Mouse (Mus musculus): ENCODE results near the gene Lrp10.

Gene Lrp10

DNA sequence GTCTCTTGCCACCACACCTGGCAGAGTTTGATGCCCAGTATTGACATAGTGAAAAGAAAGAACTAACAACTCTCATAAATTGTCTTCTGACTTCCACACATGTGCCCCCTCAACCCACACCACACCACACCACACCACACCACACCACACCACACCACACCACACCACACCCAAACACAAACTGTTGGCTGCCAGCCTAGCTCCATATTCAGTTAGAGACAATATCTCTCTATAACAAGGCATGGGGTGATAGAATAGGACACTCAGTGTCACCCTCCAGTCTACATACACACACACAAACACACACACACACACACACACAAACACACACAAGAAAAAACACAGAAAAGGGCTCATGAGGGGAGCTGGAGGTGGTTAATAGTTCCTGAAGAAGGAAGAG, 24.4 kb downstream of the Lrp10 start:
- Histone ChIP-seq H3K4me3 (replicated peaks; ENCODE audit: low read length) (no peak overlapping the region), H3K27me3 (ENCODE audit: insufficient read depth, low read length) (peaks cover 15% of the 10 kb centered on the region), H3K9me3 (ENCODE audit: low read length) (0 out of 2 replicates have a peak, but pooled peaks cover 4% of the 10 kb centered on the region), H3K4me1 (replicated peaks; ENCODE audit: low read depth, low read length) (no peaks in the 10 kb centered on the region; the same call in 1 of the 2 replicates), H3K36me3 (ENCODE audit: insufficient read depth, low read length) (no peaks in the 10 kb centered on the region)
- TF ChIP-seq POU5F1 (IDR thresholded peaks at IDR 0.05; ENCODE audit: borderline replicate concordance, low read length) (no peak), NANOG (IDR thresholded peaks at IDR 0.05; ENCODE audit: borderline replicate concordance, low read length) (no peak), CTCF (conservative IDR thresholded peaks at IDR 0.05; ENCODE audit: low read length) (no peak)

DNA sequence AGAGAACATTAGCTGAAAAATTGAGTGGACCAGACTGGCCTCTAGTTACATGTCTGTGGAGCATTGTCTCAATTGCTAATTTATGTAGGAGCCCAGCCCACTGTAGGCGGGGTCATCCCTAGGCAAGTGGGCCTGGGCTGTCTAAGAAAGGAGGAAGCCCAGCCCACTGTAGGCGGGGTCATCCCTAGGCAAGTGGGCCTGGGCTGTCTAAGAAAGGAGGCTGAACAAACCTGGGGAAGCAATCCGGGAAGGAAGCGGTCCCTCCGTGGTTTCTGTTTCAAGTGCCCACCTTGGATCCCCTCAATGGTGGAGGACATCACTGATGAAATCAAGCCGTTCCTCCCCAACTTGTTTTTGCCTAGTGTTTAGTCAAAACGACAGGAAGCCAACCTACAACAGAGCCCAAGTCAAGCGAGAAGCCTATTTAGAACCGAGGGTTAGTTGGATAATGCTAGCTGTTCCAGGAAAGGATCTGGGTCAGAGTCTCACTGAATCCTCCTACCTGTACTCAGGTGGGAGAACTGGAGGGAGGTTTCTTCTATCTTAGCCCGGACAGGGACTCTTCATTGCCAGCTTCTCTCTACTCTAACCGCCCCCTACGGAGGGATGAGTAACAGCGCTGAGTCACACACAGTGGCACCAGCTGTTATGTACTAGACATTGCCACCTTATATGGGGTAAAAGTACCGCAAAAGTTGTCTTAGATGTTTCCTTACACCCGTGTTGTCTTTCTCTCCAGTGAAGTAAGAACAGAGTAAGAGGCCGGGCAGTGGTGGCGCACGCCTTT, 28.6 kb downstream of the Lrp10 start:
- no peak for TF ChIP-seq CTCF (conservative IDR thresholded peaks at IDR 0.05; ENCODE audit: low read length)
- TF ChIP-seq POU5F1 (IDR thresholded peaks at IDR 0.05; ENCODE audit: borderline replicate concordance, low read length), result no peak
- TF ChIP-seq NANOG (IDR thresholded peaks at IDR 0.05; ENCODE audit: borderline replicate concordance, low read length), result no peak

DNA sequence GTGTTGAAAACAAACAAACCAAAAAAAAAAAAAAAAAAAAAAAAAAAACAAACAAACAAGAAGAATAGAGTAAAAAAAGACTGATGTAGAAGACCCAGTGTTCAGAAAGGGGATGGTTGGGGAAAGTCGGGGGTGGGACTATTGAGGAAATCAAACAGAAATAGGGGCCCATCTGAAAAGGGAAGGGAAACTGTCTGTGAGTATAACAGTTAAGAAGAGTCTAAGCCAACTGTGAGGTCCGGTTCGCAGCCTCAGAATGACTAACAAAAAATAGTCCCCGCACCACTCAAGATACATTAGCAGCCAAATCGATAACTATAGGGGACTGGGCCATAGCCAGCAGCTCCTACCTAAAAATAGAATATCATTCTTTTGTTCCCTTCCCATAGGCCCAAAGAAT, 29.3 kb downstream of the Lrp10 start:
- Histone ChIP-seq H3K4me3 (replicated peaks; ENCODE audit: low read length) (no peak overlapping the region), H3K36me3 (ENCODE audit: insufficient read depth, low read length) (no peaks in the 10 kb centered on the region)
- no peak for TF ChIP-seq NANOG (IDR thresholded peaks at IDR 0.05; ENCODE audit: borderline replicate concordance, low read length)
- TF ChIP-seq CTCF (conservative IDR thresholded peaks at IDR 0.05; ENCODE audit: low read length), result no peak
- TF ChIP-seq POU5F1 (IDR thresholded peaks at IDR 0.05; ENCODE audit: borderline replicate concordance, low read length), result no peak

More for the DNA sequence above, 28.6 kb downstream of the Lrp10 start:
- Histone ChIP-seq H3K27me3 (ENCODE audit: insufficient read depth, low read length) (no peaks in the 10 kb centered on the region), H3K36me3 (ENCODE audit: insufficient read depth, low read length) (no peaks in the 10 kb centered on the region), H3K4me1 (replicated peaks; ENCODE audit: low read depth, low read length) (peaks cover 6% of the 10 kb centered on the region), H3K9me3 (ENCODE audit: low read length) (0 out of 2 replicates have a peak, but pooled peaks cover 4% of the 10 kb centered on the region), H3K4me3 (replicated peaks; ENCODE audit: low read length) (no peak overlapping the region)

DNA sequence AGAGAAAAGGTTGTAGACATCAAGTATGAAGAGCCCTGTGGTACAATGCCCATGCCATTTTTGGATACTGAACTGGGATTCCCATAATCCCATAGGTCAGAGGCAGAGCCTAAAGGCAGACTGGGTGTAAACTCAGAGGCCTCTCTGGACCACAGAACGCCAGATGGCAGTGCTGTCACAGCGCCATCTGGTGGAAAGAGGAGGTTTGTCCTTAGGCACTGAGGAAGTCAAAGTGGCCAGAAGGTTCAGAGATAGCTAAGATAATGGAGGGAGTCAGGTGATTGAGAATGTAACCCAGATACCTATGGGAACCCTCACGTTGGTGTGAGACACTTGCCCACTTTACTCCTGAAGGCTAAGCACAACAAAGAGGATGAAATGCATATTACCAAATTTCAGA, 30.3 kb downstream of the Lrp10 start:
- H3K4me3 ChIP-seq (replicated peaks; ENCODE audit: low read length), result no peak overlapping the region
- 0 out of 2 replicates have a peak, but pooled peaks cover 4% of the 10 kb centered on the region for H3K9me3 ChIP-seq (ENCODE audit: low read length)
- H3K27me3 ChIP-seq (ENCODE audit: insufficient read depth, low read length), result no peaks in the 10 kb centered on the region
- H3K4me1 ChIP-seq (replicated peaks; ENCODE audit: low read depth, low read length), result peaks cover 6% of the 10 kb centered on the region
- no peaks in the 10 kb centered on the region for H3K36me3 ChIP-seq (ENCODE audit: insufficient read depth, low read length)
- TF ChIP-seq NANOG (IDR thresholded peaks at IDR 0.05; ENCODE audit: borderline replicate concordance, low read length) (no peak), CTCF (conservative IDR thresholded peaks at IDR 0.05; ENCODE audit: low read length) (peak; percentile 70)

More for the DNA sequence above, 29.3 kb downstream of the Lrp10 start:
- Histone ChIP-seq H3K9me3 (ENCODE audit: low read length) (0 out of 2 replicates have a peak, but pooled peaks cover 4% of the 10 kb centered on the region), H3K27me3 (ENCODE audit: insufficient read depth, low read length) (no peaks in the 10 kb centered on the region), H3K4me1 (replicated peaks; ENCODE audit: low read depth, low read length) (peaks cover 6% of the 10 kb centered on the region)

DNA sequence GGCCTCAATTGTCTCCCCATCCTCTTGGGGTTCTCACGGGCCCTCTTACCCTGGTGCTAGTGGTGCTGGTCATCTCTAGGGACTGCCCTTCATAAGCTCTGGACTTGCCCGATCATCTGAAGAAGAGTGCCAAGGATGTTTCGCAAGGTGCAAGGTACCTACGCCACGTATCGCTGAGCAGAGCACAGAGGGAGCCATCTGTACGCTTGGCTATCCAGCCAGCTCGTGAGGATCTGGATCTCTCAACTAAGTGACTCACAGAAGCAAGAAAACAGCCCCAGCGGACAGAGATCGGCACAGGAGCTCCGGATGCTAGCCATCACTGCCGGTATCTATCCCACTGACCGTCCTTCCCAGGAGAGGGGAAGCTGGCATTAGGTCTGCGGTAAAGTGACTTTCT, 32.8 kb downstream of the Lrp10 start:
- no peak overlapping the region for H3K4me3 ChIP-seq (replicated peaks; ENCODE audit: low read length)
- TF ChIP-seq CTCF (conservative IDR thresholded peaks at IDR 0.05; ENCODE audit: low read length), result no peak
- TF ChIP-seq NANOG (IDR thresholded peaks at IDR 0.05; ENCODE audit: borderline replicate concordance, low read length), result no peak
- TF ChIP-seq POU5F1 (IDR thresholded peaks at IDR 0.05; ENCODE audit: borderline replicate concordance, low read length), result no peak
- no peaks in the 10 kb centered on the region for H3K36me3 ChIP-seq (ENCODE audit: insufficient read depth, low read length)
- H3K27me3 ChIP-seq (ENCODE audit: insufficient read depth, low read length), result no peaks in the 10 kb centered on the region
- H3K4me1 ChIP-seq (replicated peaks; ENCODE audit: low read depth, low read length), result peaks cover 6% of the 10 kb centered on the region
- H3K9me3 ChIP-seq (ENCODE audit: low read length), result peaks cover 4% of the 10 kb centered on the region; the same call in 1 of the 2 replicates

DNA sequence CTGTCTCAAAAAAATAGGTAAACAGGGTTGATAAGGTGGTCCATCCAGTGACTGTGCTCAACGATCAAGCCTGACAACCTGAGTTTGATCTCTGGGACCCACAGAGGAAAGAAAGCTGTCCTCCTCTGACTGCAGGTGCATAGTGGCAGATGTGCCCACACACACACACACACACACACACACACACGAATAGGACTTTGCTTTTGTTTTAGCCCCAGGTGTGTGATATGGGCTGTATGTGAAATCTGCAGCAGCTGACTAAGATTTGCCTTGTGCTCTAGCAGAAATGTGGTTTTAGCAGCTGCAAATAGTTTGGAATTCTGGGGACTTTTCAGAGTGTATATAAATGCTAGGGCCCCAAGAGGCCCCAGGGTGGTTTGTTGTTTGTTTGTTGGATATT, 35.4 kb downstream of the Lrp10 start:
- peaks cover 8% of the 10 kb centered on the region for H3K9me3 ChIP-seq (ENCODE audit: low read length)
- H3K4me3 ChIP-seq (replicated peaks; ENCODE audit: low read length), result no peak overlapping the region
- H3K36me3 ChIP-seq (ENCODE audit: insufficient read depth, low read length), result no peaks in the 10 kb centered on the region
- H3K4me1 ChIP-seq (replicated peaks; ENCODE audit: low read depth, low read length), result no peaks in the 10 kb centered on the region
- no peaks in the 10 kb centered on the region for H3K27me3 ChIP-seq (ENCODE audit: insufficient read depth, low read length)
- no peak for TF ChIP-seq NANOG (IDR thresholded peaks at IDR 0.05; ENCODE audit: borderline replicate concordance, low read length)
- no peak for TF ChIP-seq CTCF (conservative IDR thresholded peaks at IDR 0.05; ENCODE audit: low read length)
- no peak for TF ChIP-seq POU5F1 (IDR thresholded peaks at IDR 0.05; ENCODE audit: borderline replicate concordance, low read length)

DNA sequence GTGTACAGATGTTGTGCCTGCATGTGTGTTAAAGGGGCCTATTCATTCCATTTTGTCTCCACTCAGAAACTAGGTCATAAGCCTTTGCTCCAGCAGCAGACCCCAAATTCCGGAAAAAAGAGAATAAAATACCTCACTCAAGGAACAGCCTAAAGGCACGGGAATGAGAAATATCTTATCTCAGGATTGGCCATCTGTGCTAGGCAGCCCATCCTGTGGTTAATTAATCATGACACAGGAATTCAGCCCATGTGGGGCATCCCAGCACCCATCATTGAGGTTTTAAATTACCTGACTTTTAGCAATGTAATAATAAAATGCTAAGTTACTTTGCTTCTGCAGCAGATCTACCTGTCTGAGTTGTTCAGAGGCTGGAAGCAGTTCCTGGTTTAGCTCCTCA, 37.4 kb downstream of the Lrp10 start:
- no peak for TF ChIP-seq POU5F1 (IDR thresholded peaks at IDR 0.05; ENCODE audit: borderline replicate concordance, low read length)
- no peak for TF ChIP-seq CTCF (conservative IDR thresholded peaks at IDR 0.05; ENCODE audit: low read length)
- no peak for TF ChIP-seq NANOG (IDR thresholded peaks at IDR 0.05; ENCODE audit: borderline replicate concordance, low read length)
- no peaks in the 10 kb centered on the region for H3K27me3 ChIP-seq (ENCODE audit: insufficient read depth, low read length)
- no peaks in the 10 kb centered on the region for H3K4me1 ChIP-seq (replicated peaks; ENCODE audit: low read depth, low read length)
- H3K4me3 ChIP-seq (replicated peaks; ENCODE audit: low read length), result no peak overlapping the region
- peaks cover 28% of the 10 kb centered on the region for H3K9me3 ChIP-seq (ENCODE audit: low read length)
- H3K36me3 ChIP-seq (ENCODE audit: insufficient read depth, low read length), result peaks cover 13% of the 10 kb centered on the region

DNA sequence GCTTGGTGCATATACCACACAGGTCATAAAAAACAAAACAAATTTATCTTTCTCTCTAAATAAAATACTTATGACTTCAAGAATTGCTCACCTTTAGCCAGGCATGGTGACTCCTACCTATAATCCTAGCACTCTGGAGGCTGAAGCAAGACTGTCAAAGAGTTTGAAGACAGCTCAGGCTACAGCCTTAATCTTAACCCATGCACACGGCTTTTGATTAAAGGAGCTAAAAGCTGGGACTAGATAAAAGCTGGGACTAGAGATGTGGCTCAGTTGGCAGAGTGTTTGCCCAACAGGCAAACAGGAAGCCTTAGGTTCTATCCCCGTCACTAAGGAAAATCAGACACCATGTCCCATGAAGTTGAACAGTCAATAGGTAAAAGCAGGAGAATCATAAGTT, 39.2 kb downstream of the Lrp10 start:
- TF ChIP-seq NANOG (IDR thresholded peaks at IDR 0.05; ENCODE audit: borderline replicate concordance, low read length), result no peak
- no peak for TF ChIP-seq CTCF (conservative IDR thresholded peaks at IDR 0.05; ENCODE audit: low read length)
- no peak for TF ChIP-seq POU5F1 (IDR thresholded peaks at IDR 0.05; ENCODE audit: borderline replicate concordance, low read length)
- H3K27me3 ChIP-seq (ENCODE audit: insufficient read depth, low read length), result no peaks in the 10 kb centered on the region
- no peak overlapping the region for H3K4me3 ChIP-seq (replicated peaks; ENCODE audit: low read length)
- no peaks in the 10 kb centered on the region for H3K4me1 ChIP-seq (replicated peaks; ENCODE audit: low read depth, low read length)
- H3K9me3 ChIP-seq (ENCODE audit: low read length), result peaks cover 46% of the 10 kb centered on the region
- H3K36me3 ChIP-seq (ENCODE audit: insufficient read depth, low read length), result peaks cover 30% of the 10 kb centered on the region

Data from E14TG2a.4 (cell line).